Mouse (Mus musculus) forebrain, embryonic 12.5 days (tissue): ENCODE measurements at regions not wholly inside any gene's neighbourhood (a gene's known extent, or its start where the extent isn't known, plus 50 kb on each side); places are given as distances from the start of the nearest gene placed in this dataset.

Experiments
- ATAC-seq: fragments of 200-750 bp; cut with Nextera tagmentation; 2 replicates; pipeline ENCODE4 v1.8.0; 2017; ENCODE audit warnings: moderate TSS enrichment; ENCODE audit not compliant: low FRiP score
- H3K27ac ChIP-seq: fragments of 300-500 bp; sonication (generic); 2 replicates; pipeline ENCODE4 v1.5.1; 2016; ENCODE audit warnings: mild to moderate bottlenecking
- H3K27me3 ChIP-seq: fragments of 300-500 bp; sonication (generic); 2 replicates; pipeline ENCODE4 v1.6.1; 2016; ENCODE audit warnings: mild to moderate bottlenecking
- H3K36me3 ChIP-seq: fragments of 300-500 bp; sonication (generic); replicated peaks from 2 replicates; pipeline ENCODE4 v1.6.1; 2016; ENCODE audit warnings: mild to moderate bottlenecking
- H3K4me1 ChIP-seq: fragments of 300-500 bp; sonication (generic); 2 replicates; pipeline ENCODE4 v1.6.1; 2016
- H3K4me2 ChIP-seq: fragments of 300-500 bp; sonication (generic); 2 replicates; pipeline ENCODE4 v1.6.1; 2016; ENCODE audit warnings: mild to moderate bottlenecking, moderate library complexity
- H3K4me3 ChIP-seq: fragments of 300-500 bp; sonication (generic); replicated peaks from 2 replicates; pipeline ENCODE4 v1.5.1; 2016; ENCODE audit warnings: mild to moderate bottlenecking
- H3K9ac ChIP-seq: fragments of 300-500 bp; sonication (generic); 2 replicates; pipeline ENCODE4 v1.6.1; 2016; ENCODE audit warnings: mild to moderate bottlenecking
- H3K9me3 ChIP-seq: fragments of 300-500 bp; sonication (generic); 2 replicates; pipeline ENCODE4 v1.6.1; 2016
- WGBS: fragments of 180-500 bp; shearing (Covaris S2); methylation state at CpG from one replicate; pipeline ENCODE4 v1.1.7; 2016; 5-methylcytosine and 5-hydroxymethylcytosine counted together

GRCm38 (mm10) chr12:12601362-12601761 lies 339.4 kb downstream of the Fam49a start:
- Histone ChIP-seq H3K4me3 (no peak overlapping the region), H3K27me3 (no peaks in the 10 kb centered on the region), H3K4me2 (no peak overlapping the region), H3K9ac (no peak overlapping the region), H3K36me3 (no peaks in the 10 kb centered on the region), H3K9me3 (no peaks in the 10 kb centered on the region), H3K27ac (no peak overlapping the region), H3K4me1 (no peaks in the 10 kb centered on the region)
- 68% methylated on average over 2 of the region's 2 CpGs for WGBS
- ATAC-seq = no peak

DNA sequence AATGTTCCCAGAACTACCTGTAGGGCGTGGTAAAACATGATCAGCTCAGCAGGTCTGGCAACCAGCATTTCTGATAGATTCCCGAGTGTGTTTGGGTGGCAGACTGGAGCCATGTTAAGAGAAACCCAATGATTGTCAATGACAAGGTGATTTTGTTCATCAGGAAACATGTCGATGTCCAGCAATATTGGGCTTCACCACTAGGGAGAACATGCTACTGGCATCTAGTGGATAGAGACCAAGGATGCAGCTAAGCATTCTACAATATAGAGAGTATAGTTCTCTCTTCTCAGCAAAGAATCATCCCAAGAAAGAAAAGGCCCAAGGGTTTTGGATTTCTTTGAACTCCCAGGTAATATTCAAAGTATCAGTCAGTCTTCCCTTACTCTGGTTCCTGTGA lies 333.5 kb downstream of the Fam49a start:
- H3K27me3 ChIP-seq = no peaks in the 10 kb centered on the region
- H3K9ac ChIP-seq = no peak overlapping the region
- peaks cover 16% of the 10 kb centered on the region for H3K4me1 ChIP-seq
- no peak overlapping the region for H3K4me3 ChIP-seq
- no peak overlapping the region for H3K27ac ChIP-seq
- ATAC-seq = no peak
- H3K36me3 ChIP-seq = no peaks in the 10 kb centered on the region
- WGBS = 86% methylated on average over 3 of the region's 3 CpGs
- H3K4me2 ChIP-seq = no peak overlapping the region
- no peaks in the 10 kb centered on the region for H3K9me3 ChIP-seq

DNA sequence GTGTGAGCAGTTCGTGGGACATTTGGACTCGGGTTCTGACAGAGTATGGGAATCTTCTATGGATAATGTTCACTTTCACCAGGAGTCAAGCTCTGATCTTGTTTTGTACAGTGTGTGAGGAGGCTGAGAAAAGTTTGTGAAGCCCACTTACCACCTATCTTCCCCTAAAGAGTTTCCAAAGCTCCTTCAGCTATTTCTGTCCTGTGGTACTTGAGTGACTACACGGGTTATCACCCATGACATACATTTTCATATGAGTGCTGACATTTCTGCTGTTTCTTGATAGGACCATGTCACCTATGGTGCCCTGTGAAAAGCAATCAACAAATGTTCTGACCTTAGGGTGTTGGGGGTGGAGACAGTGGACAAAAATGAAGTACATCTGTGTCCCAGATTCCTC lies 332.6 kb downstream of the Fam49a start:
- 93% methylated on average over 3 of the region's 3 CpGs for WGBS
- H3K27ac ChIP-seq = no peak overlapping the region
- no peaks in the 10 kb centered on the region for H3K9me3 ChIP-seq
- no peaks in the 10 kb centered on the region for H3K36me3 ChIP-seq
- no peak overlapping the region for H3K4me3 ChIP-seq
- no peak overlapping the region for H3K9ac ChIP-seq
- no peak for ATAC-seq
- H3K4me2 ChIP-seq = no peak overlapping the region
- H3K27me3 ChIP-seq = no peaks in the 10 kb centered on the region
- H3K4me1 ChIP-seq = peaks cover 16% of the 10 kb centered on the region

DNA sequence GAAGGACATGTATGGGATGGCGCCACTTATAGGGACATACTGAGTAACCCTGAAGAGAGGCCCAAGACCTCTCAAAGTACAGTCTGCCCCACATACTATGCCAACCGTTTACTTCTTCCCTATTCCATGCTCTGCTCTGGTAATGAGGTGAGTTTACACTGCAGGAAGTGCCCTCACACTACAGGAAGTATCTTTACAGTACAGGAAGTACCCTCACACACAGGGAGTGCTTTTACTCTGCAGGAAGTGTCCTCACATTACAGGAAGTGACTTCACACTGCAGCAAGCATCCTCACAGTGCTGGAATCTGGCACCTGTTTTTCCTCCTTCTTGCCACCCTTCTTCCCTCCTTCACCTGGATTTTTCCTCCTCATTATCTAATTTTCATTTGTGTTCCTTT lies 331.4 kb downstream of the Fam49a start:
- no peak overlapping the region for H3K4me2 ChIP-seq
- no peaks in the 10 kb centered on the region for H3K27me3 ChIP-seq
- peaks cover 16% of the 10 kb centered on the region for H3K4me1 ChIP-seq
- H3K9ac ChIP-seq = no peak overlapping the region
- no peak for ATAC-seq
- H3K36me3 ChIP-seq = no peaks in the 10 kb centered on the region
- WGBS = 91% methylated on average over 2 of the region's 2 CpGs
- no peaks in the 10 kb centered on the region for H3K9me3 ChIP-seq
- H3K4me3 ChIP-seq = no peak overlapping the region
- H3K27ac ChIP-seq = no peak overlapping the region

DNA sequence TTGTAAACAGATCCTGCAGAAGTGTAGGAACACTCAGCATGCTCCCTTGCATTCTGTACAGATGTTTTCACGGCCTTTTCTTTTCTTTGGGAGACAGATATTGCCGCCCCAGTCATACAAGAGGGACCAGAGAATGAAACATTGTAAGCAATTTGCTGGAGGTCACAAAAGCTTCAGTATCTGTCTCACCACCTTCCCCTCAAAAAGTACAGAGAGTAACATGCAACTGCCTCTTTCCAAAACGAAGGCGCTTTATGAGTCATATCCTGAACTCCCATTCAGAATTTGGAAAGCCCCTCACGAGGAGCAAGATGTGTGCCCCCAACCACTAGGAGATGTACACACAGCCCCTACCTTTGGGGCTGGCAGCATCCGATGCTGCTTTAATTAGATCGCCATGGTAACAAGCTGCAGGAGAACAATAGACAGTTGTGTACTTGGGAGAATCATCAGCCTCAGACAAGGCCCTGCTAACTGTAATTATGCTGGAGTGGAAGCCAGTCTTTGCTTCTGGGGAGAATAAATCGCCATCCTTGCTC lies 328.9 kb downstream of the Fam49a start:
- Histone ChIP-seq H3K4me1 (peaks cover 16% of the 10 kb centered on the region), H3K9me3 (no peaks in the 10 kb centered on the region), H3K4me2 (0 out of 2 replicates have a peak overlapping the region, but pooled peaks have one; percentile 11), H3K27ac (peak overlapping the region; percentile 80), H3K9ac (no peak overlapping the region), H3K4me3 (no peak overlapping the region), H3K36me3 (no peaks in the 10 kb centered on the region), H3K27me3 (no peaks in the 10 kb centered on the region)
- 33% methylated on average over 8 of the region's 8 CpGs for WGBS
- peak; percentile 95 for ATAC-seq

- Histone ChIP-seq H3K27ac (no peak overlapping the region), H3K4me1 (peaks cover 16% of the 10 kb centered on the region), H3K4me2 (no peak overlapping the region), H3K36me3 (no peaks in the 10 kb centered on the region), H3K9me3 (no peaks in the 10 kb centered on the region), H3K27me3 (no peaks in the 10 kb centered on the region), H3K4me3 (no peak overlapping the region), H3K9ac (no peak overlapping the region)
- 86% methylated on average over 5 of the region's 5 CpGs for WGBS
- ATAC-seq = no peak
Measured at GRCm38 (mm10) chr12:12588771-12589370, 326.9 kb downstream of the Fam49a start.

DNA sequence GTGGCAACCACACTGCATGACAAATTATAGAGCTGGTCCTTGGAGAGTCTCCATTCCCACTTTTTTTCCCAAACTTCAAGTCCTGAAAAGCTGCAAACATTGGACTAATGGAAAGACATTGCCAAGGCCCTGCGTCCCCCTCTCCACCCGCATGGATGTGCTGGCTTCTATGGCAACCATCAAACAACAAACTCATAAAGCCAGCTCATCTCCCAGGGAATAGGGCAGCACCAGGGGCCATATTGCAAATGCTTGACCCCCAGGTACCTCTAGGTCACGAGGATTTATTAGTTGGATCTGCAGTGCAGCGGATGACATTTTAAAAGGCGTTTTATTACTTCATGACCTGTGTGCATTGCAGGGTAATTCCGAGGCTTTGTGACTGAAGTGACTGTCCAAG lies 324.5 kb downstream of the Fam49a start:
- Histone ChIP-seq H3K4me1 (peaks cover 23% of the 10 kb centered on the region), H3K4me2 (no peak overlapping the region), H3K36me3 (no peaks in the 10 kb centered on the region), H3K4me3 (no peak overlapping the region), H3K27me3 (no peaks in the 10 kb centered on the region), H3K9me3 (no peaks in the 10 kb centered on the region), H3K9ac (no peak overlapping the region), H3K27ac (no peak overlapping the region)
- 89% methylated on average over 6 of the region's 6 CpGs for WGBS
- no peak for ATAC-seq

DNA sequence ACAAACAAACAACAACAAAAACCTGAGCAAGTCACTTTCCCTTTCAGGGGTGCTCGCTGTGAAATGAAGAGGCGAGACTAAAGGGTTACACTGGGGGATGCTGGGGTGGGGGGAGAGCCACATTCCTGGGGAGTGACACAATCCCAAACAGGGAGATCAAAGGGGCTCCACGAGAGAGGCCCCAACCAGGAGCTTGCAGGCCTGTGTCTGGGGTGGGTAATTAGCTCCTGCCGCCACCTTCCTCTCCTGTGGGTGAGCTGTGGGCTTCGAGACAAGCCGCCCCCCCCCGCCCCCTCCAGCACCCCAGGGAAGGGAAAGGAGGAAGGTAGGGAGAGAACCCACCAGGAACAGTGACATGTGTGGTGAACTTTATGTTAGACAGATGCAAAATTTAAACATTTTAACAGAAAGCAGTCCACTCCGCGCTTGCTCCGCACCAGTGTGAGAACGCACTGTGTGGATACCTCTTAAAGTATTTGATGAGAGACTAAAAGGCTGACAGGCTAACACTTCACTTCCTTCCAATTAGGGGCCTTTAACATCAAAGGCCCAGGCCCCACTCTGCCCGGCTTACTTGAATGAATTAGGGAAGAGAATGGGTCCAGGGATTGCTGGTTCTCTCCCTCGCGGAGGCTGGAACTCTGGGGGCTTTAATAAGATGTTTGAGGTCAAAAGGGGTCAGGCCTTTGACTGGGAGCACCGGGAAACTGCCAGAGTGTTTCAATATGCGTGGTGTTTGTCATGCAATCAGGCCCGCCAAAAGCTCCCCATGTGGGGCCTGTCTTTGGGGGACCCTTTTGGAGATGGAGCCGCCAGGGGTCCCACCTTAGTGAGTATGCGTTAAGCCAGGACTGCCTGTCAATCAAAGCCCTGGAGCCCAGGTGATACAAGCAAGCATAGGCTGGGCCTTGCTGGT lies 319.6 kb downstream of the Fam49a start:
- no peak overlapping the region for H3K4me3 ChIP-seq
- H3K4me2 ChIP-seq = peak overlapping the region; percentile 42
- H3K9ac ChIP-seq = 0 out of 2 replicates have a peak overlapping the region, but pooled peaks have one; percentile 17
- peak; percentile 90 for ATAC-seq
- H3K27me3 ChIP-seq = no peaks in the 10 kb centered on the region
- H3K27ac ChIP-seq = peak overlapping the region; percentile 88
- WGBS = 2% methylated on average over 19 of the region's 19 CpGs
- H3K9me3 ChIP-seq = no peaks in the 10 kb centered on the region
- no peaks in the 10 kb centered on the region for H3K36me3 ChIP-seq
- H3K4me1 ChIP-seq = peaks cover 40% of the 10 kb centered on the region

- no peak overlapping the region for H3K4me3 ChIP-seq
- peak; percentile 30; the same call in 1 of the 2 replicates for ATAC-seq
- H3K4me1 ChIP-seq = peaks cover 40% of the 10 kb centered on the region
- H3K27me3 ChIP-seq = no peaks in the 10 kb centered on the region
- H3K9me3 ChIP-seq = no peaks in the 10 kb centered on the region
- no peaks in the 10 kb centered on the region for H3K36me3 ChIP-seq
- H3K9ac ChIP-seq = no peak overlapping the region
- peak overlapping the region; percentile 42 for H3K4me2 ChIP-seq
- 0% methylated on average over 8 of the region's 8 CpGs for WGBS
- H3K27ac ChIP-seq = peak overlapping the region; percentile 88
Measured at GRCm38 (mm10) chr12:12580763-12581178, 318.8 kb downstream of the Fam49a start.

GRCm38 (mm10) chr12:12578278-12578677 lies 316.3 kb downstream of the Fam49a start:
- no peaks in the 10 kb centered on the region for H3K27me3 ChIP-seq
- H3K27ac ChIP-seq = peak overlapping the region; percentile 61; the same call in 1 of the 2 replicates
- peaks cover 40% of the 10 kb centered on the region for H3K4me1 ChIP-seq
- H3K4me2 ChIP-seq = 0 out of 2 replicates have a peak overlapping the region, but pooled peaks have one; percentile 19
- ATAC-seq = no peak
- H3K9ac ChIP-seq = no peak overlapping the region
- no peak overlapping the region for H3K4me3 ChIP-seq
- 33% methylated on average over 7 of the region's 7 CpGs for WGBS
- H3K9me3 ChIP-seq = no peaks in the 10 kb centered on the region
- H3K36me3 ChIP-seq = no peaks in the 10 kb centered on the region

GRCm38 (mm10) chr12:12570563-12571251 lies 308.8 kb downstream of the Fam49a start:
- H3K4me1 ChIP-seq = no peaks in the 10 kb centered on the region
- H3K9me3 ChIP-seq = no peaks in the 10 kb centered on the region
- no peak overlapping the region for H3K27ac ChIP-seq
- H3K4me2 ChIP-seq = no peak overlapping the region
- H3K36me3 ChIP-seq = no peaks in the 10 kb centered on the region
- no peak overlapping the region for H3K4me3 ChIP-seq
- ATAC-seq = no peak
- WGBS = 93% methylated on average over 7 of the region's 7 CpGs
- no peak overlapping the region for H3K9ac ChIP-seq
- no peaks in the 10 kb centered on the region for H3K27me3 ChIP-seq

- no peak overlapping the region for H3K4me3 ChIP-seq
- 94% methylated on average over 3 of the region's 3 CpGs for WGBS
- ATAC-seq = no peak
- H3K27me3 ChIP-seq = no peaks in the 10 kb centered on the region
- H3K4me2 ChIP-seq = no peak overlapping the region
- H3K27ac ChIP-seq = no peak overlapping the region
- H3K9ac ChIP-seq = no peak overlapping the region
- H3K4me1 ChIP-seq = no peaks in the 10 kb centered on the region
- no peaks in the 10 kb centered on the region for H3K9me3 ChIP-seq
- H3K36me3 ChIP-seq = no peaks in the 10 kb centered on the region
Measured at GRCm38 (mm10) chr12:12567734-12568104, 305.8 kb downstream of the Fam49a start.
